Mouse (Mus musculus): ENCODE measurements around the gene Ccdc136.
"Not testable (repeated sequence)": the region's sequence is repeated elsewhere in the genome, so short reads cannot be mapped to it uniquely, and the experiment has no call there.

The Ccdc136 gene

DNA sequence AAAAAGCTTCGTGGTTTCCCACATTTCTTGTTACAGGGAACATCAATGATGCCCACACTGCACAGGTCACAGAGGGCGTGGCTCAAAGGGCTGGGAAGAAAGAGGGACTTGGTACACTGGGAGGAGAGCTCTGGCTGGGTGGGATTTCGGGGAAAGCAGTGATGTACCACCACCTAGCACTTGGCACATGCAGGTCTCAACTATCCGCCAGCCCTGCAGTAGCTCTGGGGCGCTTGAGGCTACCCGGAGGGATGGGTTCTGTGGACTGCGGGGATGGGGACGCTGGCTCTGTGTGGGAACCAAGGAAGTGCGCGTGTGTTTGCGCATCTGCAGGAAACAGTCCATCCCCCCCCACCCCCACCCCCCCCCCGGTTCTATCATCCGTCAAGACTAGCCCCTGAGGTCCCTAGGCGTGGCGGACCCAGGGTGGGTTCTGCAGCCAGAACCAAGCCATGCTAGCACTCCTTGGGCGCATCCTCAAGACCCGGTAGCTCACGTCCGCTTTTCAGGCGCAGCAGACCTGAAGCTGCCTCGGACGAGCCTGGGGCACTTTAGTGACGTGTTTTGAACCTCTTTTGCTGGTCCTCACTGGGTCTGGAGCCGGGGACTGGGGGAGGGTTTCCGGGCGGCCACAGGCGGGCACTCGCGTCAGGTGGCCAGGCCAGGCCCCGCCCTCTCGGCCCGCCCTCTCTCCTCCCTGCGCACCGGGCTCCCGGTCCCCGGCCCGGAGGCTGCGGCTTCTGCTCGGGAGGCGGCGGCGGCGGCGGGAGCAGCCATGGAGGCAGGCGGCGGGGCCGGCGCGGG, at the start of gene Ccdc136:
Ccdc136 (plus strand) TSS at position 400 of the 804 bp plus-strand sequence.
- peak; percentile 53 for DNase-seq

- not testable (repeated sequence) for DNase-seq
Observed at GRCm38 (mm10) chr6:29346512-29346911, 49.6 kb upstream of the Ccdc136 start.

- no peak for DNase-seq
Observed at GRCm38 (mm10) chr6:29347189-29347588, 48.9 kb upstream of the Ccdc136 start.

DNA sequence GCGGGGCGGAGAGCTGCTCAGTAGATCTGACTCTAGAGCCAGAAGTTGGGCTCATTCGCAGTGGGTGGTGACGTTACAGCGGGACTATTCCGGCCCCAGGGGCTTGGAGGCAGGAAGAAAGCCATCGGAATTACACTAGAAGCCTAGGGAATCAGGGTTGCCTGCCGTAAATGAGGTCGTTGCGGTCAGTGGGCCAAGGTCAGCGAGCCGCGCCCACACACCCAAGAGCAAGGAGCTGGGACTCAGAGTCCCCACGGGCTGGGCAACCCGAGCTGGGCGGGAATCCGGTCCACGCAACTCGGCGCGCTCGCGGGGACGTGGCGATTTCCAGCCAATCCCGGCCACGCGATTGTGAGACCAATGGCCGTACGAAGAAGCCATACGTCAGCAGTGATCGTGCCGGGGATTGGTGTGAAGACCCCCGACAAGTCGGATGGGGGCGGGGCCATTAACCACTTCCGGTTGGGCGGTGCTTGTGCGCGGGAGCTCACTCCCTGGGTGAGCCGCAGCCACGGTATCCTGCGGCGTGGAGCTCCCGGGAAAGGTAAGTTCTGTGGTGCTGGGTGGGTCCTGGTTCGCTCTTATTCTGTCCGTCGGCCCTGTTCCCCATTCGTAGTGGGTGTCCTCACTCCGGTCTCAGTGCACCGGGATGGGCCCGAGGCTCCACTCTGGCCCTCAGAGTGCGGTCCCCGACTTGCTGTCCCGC, 48.3 kb upstream of the Ccdc136 start, which contains the start of gene Calu:
Calu (plus strand) TSS at position 405 of the 706 bp plus-strand sequence.
- DNase-seq = peak; percentile 100

GRCm38 (mm10) chr6:29348371-29348724, 47.8 kb upstream of the Ccdc136 start:
- no peak for DNase-seq

- DNase-seq = no peak
Observed at GRCm38 (mm10) chr6:29351613-29352012, 44.5 kb upstream of the Ccdc136 start.

DNA sequence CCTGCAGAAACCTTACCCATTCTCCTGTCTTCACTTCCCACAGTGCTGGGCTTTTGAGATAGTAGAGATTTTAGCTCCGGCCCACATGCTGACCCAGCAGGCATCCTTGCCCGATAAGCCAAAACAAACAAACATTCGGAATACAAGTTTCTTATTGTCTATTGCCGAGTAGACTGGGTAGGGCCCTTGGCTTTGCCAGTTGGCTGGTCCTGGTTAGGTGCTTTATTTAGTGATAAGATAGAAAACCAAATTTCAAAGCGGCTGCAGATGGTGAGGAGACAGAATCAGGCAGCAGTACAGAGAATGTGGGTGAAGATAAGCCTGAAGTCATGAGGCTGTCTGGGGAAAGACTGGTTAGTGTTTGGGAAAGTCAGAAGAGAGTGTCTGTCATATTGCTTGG, 43.3 kb upstream of the Ccdc136 start:
- DNase-seq = no peak

- DNase-seq = no peak
Observed at GRCm38 (mm10) chr6:29359386-29359785, 36.7 kb upstream of the Ccdc136 start.

- no peak for DNase-seq
Observed at GRCm38 (mm10) chr6:29360211-29360610, 35.9 kb upstream of the Ccdc136 start.

GRCm38 (mm10) chr6:29362246-29363128, 33.6 kb upstream of the Ccdc136 start:
- no peak for DNase-seq

DNA sequence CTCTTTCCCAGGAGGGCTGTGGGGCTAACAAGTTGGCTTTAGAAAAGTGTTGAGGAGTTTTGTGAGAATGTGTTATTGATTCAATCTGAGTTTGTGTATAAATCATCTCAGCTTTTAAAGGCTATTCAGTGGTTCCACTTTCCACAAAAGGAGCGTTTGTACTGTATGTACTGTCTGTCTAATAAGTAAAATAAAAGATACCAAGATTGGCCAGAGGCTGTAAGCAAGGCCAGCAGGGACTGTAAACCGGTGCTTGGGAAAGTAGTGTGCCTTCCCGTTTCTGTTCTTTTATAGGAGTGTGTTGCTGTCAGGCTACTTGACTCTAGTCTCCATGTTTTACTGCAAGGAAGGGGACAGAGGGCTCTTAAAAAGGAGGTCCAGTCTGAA, 33.0 kb upstream of the Ccdc136 start:
- DNase-seq = no peak

DNA sequence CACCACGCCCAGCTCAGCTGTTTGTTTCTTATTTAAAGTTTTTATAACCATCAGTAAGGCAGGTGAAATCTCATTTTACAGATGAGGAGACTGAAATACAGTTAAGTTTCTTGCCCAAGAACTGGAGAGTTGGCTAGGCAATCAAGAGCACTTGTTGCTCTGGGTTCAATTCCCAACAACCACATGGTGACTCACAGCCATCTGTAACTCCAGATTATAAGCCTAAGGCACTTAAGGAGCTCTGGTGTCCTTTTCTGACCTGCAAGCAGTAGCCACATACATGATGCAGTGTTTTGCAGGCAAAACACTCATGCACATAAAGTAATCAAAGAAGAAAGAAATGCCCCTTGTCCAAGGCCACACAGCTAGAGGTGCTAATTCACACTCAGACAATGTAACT, 30.8 kb upstream of the Ccdc136 start:
- no peak for DNase-seq

- no peak for DNase-seq
Observed at GRCm38 (mm10) chr6:29377386-29377785, 18.7 kb upstream of the Ccdc136 start.

GRCm38 (mm10) chr6:29378678-29379077, 17.4 kb upstream of the Ccdc136 start:
- DNase-seq = no peak

- DNase-seq = no peak
Observed at GRCm38 (mm10) chr6:29379954-29380353, 16.2 kb upstream of the Ccdc136 start.

- no peak for DNase-seq
Observed at GRCm38 (mm10) chr6:29382442-29382841, 13.7 kb upstream of the Ccdc136 start.

- DNase-seq = peak; percentile 49
Observed at GRCm38 (mm10) chr6:29388052-29388518, 8.0 kb upstream of the Ccdc136 start, which contains the start of gene Opn1sw. Gene Opn1sw (minus strand): TSS chr6:29388468.

- peak; percentile 21 for DNase-seq
Observed at GRCm38 (mm10) chr6:29388606-29389080, 7.5 kb upstream of the Ccdc136 start.

DNA sequence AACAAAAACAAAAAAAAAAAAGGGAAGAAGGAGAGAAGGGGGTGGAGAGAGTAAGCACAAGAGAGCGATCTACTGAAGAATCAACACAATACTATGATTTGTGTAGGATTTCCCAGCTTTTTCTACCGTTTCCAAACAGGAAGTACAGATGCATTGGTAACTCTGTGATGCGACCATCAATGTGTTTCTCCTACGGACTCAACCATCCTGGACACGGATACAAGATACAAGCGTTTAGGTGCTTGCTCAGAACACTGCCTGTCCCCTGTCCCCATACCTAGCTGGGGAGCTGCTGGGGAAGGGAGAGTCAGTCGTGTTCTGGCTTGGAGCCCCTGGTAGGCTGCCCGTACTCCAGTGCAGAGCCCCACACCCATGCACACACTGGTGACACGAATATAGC, 6.7 kb upstream of the Ccdc136 start:
- DNase-seq = no peak

- DNase-seq = not testable (repeated sequence)
Observed at GRCm38 (mm10) chr6:29390500-29390899, 5.6 kb upstream of the Ccdc136 start.

- DNase-seq = not testable (repeated sequence)
Observed at GRCm38 (mm10) chr6:29391241-29391640, 4.9 kb upstream of the Ccdc136 start.

DNA sequence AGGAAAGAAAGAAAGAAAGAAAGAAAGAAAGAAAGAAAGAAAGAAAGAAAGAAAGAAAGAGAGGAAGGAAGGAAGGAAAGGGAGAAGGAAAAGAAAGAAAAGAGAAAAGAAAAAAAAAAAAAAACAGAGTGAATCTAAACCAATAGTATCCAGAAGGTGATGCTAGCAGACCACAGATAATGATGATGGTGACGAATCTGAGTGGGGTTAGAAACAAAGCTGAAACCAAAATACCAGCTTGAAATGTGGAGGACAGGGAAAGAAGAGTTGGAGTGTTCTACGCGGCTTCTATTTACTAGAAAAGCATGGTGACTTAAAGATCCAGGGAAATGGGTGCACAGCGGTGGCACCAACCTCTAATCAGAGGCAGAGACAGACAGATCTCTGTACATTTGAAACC, 4.3 kb upstream of the Ccdc136 start:
- no peak for DNase-seq

DNA sequence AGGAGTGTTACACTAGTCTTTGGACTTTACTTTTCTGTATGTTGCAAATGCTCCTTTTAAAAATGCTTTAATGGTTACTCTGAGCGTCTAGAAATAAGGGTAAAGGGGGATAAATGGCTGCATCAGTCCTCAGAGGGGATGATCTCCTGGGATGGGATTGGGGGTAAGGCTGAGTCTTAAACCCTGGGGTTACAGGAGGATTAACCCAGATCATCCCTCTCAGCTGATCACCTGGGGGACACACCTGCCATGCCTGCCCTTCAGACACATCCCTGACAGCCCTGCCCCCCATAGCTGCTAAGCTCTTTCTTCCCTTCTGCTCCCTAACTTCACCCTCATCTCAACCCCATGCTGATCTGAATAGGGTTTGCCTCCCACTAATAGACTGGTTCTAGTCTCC, 1.8 kb upstream of the Ccdc136 start:
- DNase-seq = no peak

Measured in thymus, postnatal 4 days (tissue).